Mouse (Mus musculus) T-cell, adult 2 months (primary cell): Measurements from ENCODE around the gene Acaa1a.
A peak's percentile ranks its signal among the peaks of the same experiment; 100 is the strongest.
"Not testable (repeated sequence)": the region's sequence is repeated elsewhere in the genome, so short reads cannot be mapped to it uniquely, and the experiment has no call there.

Experiments used
- DNase-seq: peaks from one replicate; pipeline ENCODE4 v3.0.0; 2022; ENCODE audit warnings: low spot score

The Acaa1a gene

DNA sequence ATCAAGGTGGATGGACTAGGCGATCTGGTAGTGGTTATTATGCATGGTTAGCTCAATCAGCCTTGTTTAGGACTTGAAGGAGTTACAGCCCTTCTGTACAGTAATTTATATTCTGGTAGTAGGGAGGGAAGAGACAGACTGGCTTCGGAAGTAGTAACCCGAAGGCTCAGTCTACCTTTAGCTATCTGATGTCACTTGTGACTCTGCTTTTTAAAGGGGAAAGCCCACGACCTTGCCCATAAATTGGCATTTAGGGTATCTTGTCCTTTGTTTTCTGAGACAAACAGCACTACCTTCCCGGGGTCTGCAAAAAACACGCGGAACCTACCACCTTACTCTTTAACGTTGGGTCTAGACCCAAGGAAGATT, 720 bp downstream of the Acaa1a start:
- DNase-seq: no peak

DNA sequence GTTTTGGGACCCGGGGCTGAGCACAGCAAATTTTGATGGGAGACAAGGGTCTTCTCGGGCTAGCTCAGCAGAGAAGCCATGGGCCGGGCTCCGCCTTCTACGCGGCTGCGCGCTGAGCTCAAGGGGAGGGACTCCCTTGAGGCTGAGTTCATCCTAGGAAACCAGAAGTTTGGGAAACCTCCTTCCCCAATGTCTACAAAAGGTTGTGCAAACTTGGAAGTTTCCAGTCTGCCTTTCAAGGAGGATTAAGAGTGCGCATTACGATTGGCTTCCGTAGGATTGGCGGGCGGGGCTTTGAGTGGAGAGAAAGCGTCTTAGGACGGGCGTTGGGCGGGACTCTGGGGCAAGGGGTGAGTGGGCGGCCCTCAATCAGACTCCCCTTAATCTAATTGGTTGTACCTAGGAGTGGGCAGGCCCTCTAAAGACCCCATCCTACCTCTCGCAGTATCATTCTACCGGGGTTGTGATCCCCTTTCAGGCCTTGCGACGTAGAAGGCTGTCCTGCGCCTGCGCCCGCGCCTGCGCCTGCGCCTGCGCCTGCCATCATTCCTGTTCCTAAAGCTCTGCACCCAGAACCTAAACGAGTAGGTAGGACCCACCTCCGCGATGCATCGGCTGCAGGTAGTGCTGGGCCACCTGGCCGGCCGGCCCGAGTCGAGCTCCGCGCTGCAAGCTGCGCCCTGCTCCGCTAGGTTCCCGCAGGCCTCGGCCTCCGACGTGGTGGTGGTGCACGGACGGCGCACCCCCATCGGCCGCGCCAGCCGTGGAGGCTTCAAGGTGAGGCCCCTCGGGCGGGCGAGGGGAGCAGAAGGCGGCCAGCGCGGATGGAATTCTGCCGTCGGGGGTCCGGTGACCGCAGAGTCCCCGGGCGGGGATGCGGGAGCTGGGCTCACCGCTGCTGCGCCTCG, 1.7 kb downstream of the Acaa1a start, which contains the start of gene Myd88:
Gene Myd88 (minus strand): TSS at position 503 of the 908 bp plus-strand sequence.
- peak; percentile 94 for DNase-seq

DNA sequence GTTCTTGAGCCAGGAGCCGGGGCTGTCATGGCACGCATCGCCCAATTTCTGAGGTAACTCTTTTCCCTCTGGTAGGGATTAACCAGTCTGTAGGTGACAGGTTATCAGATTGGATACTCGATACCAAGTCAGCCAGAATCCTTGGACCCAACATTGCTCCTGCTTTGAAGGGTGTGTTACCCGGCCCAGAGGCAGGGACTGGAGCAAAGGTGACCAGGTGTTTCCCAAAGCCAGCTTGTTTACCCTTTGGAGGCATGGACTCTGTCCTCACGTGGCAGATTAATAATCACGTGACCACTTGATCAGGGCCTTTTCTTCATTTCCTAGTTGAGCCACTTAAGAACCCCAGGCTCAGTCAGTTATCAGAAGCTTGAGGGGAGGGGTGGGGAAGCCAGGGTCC, 3.3 kb downstream of the Acaa1a start:
- no peak for DNase-seq

DNA sequence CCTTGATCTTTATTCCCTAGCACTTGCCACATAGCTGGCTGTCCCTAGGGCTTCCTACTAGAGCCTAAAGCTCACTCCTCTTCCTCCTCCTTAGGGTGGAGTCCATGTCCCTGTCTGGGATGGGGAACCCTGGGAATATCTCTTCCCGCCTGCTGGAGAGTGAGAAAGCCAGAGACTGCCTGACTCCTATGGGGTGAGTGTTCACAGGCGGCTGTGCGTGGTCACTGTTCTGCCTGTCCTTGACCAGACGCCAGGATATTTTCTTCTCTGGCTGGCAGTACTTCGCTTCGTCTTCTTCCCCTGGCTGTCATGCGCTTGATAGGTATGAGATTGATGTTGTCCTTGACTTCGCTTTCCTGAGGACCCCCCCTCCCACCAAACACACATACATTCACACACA, 6.9 kb downstream of the Acaa1a start:
- no peak for DNase-seq

DNA sequence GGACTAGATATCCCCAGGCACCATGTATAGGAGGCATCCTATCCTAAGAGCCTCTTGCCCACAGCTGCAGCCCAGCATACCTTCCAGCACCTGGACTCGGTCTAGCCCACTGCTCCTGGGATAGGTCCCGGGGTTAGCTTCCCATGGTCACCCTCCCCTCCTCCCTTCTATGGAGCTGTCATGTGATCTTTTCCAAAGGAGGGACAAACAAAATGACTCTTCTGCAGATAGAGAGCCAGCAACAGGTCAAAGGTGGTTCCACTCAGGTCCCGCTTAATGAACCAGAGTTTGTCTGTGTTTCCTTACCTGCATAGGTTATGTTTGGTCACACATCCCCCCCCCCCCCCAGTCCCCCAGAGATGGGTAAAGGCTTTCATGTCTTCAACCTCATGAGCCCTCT, 11.1 kb downstream of the Acaa1a start:
- no peak for DNase-seq

DNA sequence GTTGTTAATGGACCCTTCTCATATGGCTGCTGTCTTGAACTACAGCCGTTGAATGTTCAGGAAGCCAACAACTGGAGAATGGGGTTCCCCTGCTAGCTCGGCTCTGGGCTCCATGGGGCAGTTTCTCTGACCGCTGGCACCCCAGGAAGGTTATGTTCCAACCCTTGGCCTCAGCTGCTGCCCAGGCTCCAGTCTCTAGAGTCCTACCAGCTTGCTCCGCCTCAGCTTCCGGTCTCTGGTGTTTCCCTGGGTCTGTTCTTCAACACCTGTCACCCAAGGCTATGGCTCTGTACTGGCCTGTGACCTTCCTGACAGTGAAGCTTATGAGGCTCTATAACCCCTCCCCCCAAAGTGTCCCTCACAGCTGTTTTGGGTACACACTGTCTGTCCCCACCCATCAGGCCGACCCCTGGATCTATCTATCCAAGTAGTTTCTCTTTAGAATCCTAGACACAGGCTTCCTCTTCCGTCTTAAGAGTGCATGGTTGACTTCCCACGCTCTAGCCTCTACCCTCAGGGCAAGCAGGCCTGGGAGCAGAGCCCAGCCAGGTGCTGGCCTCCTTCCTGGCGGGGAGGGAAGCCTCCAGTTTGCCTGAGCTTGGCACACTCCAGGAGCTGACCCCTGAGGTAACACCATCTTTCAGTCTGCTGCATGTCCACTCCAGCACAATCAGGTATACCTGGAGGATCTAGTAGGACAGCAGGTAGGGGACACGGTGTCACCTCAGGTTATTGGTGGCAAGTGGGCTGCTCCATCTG, 11.7 kb downstream of the Acaa1a start:
- no peak for DNase-seq

DNA sequence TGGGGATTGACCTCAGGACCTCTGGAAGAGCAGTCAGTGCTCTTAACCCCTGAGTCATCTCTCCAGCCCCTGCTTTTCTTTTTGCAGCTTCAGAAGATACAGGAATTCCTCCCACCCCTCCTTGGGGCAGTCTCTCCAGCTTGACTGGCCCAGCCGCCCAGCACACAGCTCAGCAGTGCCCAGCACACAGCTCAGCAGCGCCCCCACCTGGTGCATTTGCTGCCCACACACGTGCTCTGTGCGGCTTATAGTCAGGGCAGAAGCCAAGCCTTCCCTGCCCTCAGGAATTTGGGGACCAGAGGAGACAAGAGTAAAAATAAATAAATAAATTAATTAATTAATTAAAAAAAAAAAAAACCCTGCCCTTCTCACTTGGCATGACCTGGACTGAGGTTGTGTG, 12.6 kb downstream of the Acaa1a start:
- DNase-seq: peak; percentile 69

DNA sequence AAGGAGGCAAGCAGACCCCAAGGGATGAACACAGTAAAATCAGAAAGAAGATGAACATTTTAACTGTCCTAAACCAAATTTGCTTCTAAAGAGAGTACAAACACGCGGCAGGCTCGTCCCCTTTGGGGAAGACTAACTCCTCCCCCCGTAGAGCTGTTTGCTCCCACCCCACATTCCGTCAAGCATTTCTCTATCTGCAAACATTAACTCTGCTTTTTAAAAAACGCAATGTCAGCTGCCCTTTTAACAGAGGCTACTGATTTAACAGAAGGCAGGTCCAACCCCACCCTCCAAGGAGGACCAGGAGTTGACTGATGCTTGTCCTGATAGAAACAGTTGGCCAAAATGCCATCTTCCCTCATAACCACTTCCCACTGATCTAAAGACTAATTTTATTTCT, 14.4 kb downstream of the Acaa1a start:
- DNase-seq: no peak

DNA sequence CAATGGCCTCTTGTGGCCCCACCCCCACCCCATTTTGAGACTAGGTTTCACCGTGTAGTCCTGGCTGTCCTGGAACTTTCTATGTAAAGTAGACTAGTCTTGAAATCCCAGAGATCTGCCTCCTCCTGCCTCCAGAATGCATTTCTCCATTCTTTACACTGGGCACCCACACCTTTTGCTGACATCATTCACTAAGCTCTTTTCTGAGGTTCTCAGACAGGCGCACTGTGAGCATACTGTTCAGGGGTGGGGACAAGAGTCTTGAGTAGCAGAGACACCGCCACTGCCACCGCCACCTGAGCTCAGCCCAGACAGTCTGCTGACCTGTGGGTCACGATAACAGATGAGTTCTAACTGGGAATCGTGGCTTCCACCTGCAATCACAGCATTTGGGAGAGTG, 16.5 kb downstream of the Acaa1a start:
- DNase-seq: no peak

DNA sequence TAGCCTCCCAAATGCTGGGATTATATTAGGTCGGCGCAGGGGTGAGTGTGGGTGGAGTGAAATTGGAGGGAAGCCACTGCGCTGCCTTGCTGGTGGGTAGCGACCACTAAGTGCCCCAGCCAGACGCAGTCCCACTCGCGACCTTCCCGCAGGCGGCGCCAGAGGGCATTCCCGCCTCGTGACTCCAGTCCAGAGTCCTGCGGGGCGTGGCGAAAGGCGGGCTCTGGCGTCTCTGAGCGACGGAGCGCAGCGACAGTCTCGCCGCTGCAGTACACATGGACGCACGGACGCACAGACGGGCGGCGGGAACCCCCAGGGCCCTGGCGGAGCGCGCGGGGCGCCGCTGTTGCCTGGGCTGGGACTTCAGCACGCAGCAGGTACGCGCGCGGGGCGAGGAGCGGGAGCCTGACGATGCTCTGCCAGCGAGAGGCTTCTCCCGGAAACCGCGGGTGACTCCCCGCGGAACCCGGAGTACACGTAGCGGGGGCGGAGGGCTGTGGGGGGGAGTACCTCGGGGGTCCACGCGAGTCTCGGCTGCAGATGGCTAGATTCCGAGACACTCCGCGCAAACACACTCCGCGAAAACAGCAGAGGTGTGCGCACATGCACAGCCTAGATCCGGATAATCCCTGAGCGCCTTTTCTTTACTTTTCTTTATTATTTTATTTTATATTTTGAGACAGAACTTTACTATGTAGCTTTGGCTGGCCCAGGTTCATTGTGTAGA, 18.0 kb downstream of the Acaa1a start, which contains the start of gene Xylb:
Gene Xylb (plus strand): TSS at position 51 of the 727 bp plus-strand sequence.
- DNase-seq: peak; percentile 81

DNA sequence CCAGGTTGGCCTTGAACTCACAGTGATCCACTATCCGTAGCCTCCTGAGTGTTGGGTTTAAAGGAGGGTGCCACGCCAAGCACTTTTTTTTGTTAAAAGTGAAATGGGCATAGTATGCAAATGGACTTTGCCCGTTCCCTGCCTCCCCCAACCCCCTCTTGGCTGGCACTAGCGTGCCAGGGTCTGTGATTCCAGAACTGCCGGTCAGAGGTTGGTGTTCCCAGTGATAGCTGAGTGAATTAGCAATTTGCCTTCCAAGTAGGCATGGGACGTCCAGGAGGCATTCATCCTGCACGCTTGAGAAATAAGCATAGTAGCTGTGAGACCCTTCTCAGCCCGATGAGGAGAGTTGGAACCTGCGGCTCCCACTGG, 18.6 kb downstream of the Acaa1a start:
- no peak for DNase-seq

DNA sequence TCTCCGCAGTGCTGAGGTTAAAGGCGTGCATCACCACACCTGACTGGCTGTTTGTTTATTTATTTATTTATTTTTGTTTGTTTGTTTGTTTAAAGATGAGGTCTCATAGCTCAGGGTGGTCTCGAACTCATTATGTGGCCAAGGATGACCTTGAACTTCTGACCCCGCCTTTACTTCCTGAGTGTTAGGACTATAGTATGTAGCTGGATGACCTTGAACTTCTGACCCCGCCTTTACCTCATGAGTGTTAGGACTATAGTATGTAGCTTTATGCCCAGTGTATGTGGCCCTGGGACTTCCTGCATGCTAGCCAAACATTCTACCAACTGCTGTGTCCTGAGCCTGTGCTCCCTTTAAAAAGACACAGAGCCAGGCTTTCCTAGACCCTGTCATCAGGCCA, 21.9 kb downstream of the Acaa1a start:
- DNase-seq: no peak

DNA sequence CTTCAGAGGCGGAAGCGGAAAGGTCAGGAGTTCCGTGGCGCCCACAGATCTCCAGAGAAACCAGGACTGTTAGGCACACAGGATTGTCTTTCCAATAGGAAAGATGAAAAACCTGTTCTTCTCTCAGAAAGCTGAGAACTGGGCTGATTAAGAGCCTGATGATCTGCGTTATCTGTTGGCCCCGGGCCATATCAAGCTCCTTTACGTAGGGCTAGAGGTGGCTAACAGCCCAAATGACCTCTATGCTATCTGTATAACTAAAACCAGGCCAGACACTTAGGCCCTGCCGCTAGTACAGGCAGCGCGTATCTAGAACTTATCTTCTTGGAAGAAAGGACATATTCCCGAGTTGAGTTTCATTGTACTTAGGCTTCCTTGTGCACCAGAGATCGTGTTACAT, 23.8 kb downstream of the Acaa1a start:
- DNase-seq: no peak

DNA sequence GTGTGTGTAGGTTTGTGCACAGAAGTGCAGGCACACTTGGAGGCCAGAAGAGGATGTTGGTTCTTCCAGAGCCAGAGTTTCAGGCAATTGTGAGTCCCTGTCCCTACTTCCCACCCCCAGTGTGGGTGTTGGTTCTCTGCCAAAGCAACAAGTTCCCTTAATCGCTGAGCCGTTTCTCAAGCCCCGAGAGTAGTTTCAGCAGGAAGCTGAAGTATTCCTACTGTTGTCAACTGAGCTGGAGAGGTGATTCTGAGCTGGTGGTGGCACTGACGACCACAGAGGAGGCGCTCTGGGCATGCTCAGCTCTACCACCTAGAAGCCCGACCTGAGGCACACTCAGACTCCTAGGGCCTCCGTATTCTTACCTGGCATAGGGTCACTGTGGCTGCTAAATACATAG, 25.8 kb downstream of the Acaa1a start, which contains the start of gene Slc22a14:
Gene Slc22a14 (minus strand): TSS at position 270 of the 400 bp plus-strand sequence.
- no peak for DNase-seq

DNA sequence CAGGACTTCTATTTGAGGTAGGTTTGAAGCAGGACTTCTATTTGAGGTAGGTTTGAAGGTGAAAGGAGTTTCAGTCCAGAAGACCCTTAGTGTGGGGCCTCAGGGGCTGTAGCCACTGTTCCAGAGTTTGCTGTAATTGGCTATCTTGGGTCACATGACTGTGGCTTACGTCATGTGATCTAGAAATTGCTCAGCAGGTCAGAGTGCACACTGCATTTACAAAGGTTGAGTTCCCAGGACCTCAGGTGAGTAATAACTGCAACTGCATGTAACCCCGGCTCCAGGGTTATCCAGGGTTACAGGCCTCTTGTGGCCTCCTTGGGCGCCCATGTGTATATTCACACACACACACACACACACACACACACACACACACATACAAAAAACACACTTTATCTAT, 28.9 kb downstream of the Acaa1a start:
- DNase-seq: no peak

DNA sequence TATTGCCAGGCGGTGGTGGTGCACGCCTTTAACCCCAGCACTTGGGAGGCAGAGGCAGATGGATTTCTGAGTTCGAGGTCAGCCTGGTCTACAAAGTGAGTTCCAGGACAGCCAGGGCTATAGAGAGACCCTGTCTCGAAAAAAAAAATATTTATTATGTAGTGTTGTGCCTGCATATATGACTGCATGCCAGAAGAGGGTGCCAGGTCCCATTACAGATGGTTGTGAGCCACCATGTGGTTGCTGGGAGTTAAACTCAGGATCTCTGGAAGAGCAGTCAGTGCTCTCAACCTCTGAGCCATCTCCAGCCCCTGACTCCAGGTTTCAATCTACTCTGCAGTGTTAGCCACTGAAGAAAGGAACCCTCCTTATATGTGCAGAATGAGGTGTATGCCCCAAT, 31.3 kb downstream of the Acaa1a start:
- DNase-seq: not testable (repeated sequence)

DNA sequence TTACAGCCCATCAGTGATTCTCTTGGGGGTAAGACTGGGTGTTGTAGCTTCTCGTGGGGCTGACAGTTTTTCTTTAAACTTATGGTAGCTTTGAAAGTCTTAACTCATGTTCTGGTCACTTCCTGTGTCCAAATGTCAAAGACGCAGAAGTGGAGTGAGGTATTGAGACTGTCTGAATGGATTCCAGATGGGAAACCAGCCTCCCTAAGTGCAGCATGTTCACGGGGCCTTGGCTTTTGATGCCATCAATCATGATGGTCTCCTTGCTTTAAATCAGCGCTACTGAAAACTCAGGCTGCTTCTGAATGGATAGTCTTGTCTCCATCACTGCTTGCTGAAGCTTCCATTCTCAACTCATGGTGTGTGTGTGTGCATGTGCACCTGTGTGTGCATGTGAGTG, 31.8 kb downstream of the Acaa1a start:
- DNase-seq: no peak

DNA sequence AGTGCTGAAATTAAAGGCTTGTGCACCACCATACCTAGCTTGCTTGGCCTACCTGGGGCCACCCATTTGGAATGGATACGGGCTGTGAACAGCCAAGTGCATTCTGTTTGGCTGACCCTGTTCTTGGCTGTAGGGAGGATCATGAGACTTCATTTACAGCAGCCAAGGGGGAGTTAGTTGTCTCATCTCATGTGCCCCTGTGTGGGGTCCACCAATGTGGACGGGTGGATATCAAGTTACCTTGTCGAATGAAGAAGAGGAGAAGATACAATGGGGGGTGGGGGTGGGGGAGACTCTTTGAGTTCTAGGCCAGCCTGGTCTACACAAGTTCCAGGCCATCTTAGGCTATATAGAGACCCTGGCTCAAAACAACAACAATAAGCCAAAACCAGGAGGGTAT, 35.5 kb downstream of the Acaa1a start:
- DNase-seq: no peak

DNA sequence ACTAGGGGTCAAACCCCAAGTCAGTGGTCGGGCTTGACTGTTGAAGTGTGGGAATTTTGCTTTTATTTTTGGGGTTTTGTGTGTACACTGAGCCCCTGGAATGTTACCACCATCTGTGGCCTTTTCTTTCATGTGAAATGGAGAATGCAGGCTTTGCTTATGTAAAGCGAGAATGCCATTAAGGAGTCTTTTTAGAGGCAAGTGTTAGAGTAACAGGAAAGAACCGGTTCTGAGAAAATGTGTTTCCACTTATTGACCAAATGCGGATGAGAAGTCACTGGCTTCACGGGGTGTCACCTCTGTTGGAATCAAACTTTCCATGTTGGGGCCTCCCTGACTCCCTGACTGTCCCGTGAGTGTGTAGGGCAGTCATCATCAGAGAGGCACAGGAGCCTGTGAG, 36.1 kb downstream of the Acaa1a start:
- DNase-seq: no peak

DNA sequence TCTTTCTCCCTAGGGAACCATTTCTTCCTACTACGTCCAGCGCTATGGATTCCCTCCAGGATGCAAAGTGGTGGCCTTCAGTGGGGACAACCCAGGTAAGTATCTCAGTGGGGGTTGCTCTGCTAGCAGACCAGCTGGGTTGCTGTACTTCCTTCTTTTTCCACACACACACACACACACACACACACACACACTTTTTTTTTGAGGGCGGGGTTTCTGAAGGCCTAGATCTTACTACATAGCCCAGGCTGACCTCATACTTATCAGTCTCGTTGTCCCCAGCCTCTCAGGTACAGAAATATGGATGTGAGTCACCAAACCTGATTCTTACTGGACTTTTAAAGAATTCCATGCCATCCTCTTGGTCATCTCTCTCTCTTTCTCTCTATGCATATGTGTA, 38.8 kb downstream of the Acaa1a start:
- no peak for DNase-seq

DNA sequence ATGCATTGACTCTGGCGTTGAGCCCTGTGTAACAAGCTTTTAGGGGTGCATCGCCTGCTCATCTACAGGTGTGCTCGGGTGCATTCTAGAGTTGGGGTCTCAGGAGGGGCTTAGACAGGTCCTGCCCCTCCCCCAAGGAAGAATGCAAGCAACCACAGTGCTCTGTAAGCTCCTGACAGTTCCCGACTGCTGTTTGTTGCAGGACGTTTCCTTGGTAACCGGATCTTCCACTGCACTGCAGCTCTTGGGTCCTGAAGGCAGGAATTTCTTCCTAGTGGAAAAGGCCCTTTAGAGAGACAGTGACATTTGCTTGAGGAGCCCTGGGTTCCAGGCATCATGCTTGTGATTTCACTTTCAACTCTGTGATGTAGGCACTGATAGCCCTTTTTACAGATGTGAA, 43.1 kb downstream of the Acaa1a start:
- DNase-seq: no peak

DNA sequence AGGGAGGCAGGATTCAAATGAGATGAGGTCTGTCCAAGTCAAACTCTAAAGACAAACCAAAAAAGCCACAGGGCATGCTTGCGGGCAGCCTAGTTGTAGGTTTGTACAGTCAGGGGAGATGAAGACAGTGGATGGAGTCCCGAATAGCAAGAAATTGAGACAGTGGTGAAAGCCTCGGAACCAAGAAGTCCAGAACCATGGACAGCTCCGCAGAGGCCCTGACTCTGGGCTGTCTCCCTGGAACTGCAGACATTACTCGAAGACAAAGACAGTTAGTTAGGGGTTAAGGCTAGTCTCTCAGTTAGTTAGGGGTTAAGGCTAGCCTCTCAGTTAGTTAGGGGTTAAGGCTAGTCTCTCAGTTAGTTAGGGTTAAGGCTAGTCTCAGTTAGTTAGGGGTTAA, 49.5 kb downstream of the Acaa1a start:
- no peak for DNase-seq

DNA sequence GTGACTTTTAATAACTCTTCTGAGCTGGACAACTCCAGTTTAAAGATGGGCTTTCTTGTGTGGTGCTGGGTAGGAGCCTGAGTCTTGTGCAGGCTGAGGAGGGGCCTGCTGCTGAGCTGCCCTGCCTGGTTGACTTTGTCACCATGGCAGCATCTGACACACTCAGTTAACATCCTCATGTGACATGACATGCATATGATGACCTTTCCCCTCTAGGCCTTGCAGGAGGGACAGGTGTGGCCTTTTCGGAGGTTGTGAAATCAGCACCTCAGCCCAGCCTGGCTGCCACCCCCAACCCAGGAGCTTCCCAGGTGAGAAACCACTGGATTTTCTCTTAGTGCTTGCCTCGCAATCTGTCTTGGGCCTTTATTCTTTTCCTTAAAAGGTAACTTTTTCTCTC, 50.7 kb downstream of the Acaa1a start:
- no peak for DNase-seq
